Mouse (Mus musculus) liver, embryonic 14.5 days (tissue): ENCODE results near the gene Ifna2.

Experiments used
- CTCF ChIP-seq: IDR thresholded peaks from 2 replicates; pipeline ENCODE4 v1.5.1; 2016; ENCODE audit warnings: antibody characterized with exemption, low read depth, control low read depth
- EP300 ChIP-seq: IDR thresholded peaks from 2 replicates; pipeline ENCODE4 v1.6.1; 2016; ENCODE audit warnings: antibody characterized with exemption, low read depth

GRCm38 (mm10) chr4:88692537-88692936 lies 8.8 kb upstream of the Ifna2 start:
- TF ChIP-seq CTCF (no peak), EP300 (no peak)
